Comparison of ENCODE assay signal across 23 mouse cellular contexts in genomic region chrX:77550388-77550787, GRCm38 (mm10). TPM values are rescaled to one million over a fixed set of nuclear protein-coding genes. Genes with fewer than 3 reads are reported as not detected.
DNase-seq lines count a peak whose midpoint lies in the region; ATAC-seq and TF ChIP-seq lines count a peak whose summit lies in the region.
"Had no signal": no experiment of that assay in that cellular context is flagged by ENCODE, and none has a peak within 500 bp of the region (broad histone marks: within the 10 kb centered on the region; RNA-seq: fewer than 3 reads in every experiment).

No protein-coding gene starts in this region.

- TF ChIP-seq EP300 in heart, adult 2 months (IDR thresholded peaks at IDR 0.05; ENCODE audit: insufficient read depth, low read depth, low read length), result no peak

- peaks cover 9% of the 10 kb centered on the region for H3K4me1 ChIP-seq in heart, adult 2 months (ENCODE audit: control insufficient read depth, insufficient read depth, low read length)
- no peaks in the 10 kb centered on the region for H3K4me1 ChIP-seq in heart, embryonic 10.5 days
- H3K4me1 ChIP-seq in heart, embryonic 11.5 days (ENCODE audit: control insufficient read depth, insufficient read depth, low read length), result peaks cover 6% of the 10 kb centered on the region
- H3K4me1 ChIP-seq: embryonic facial prominence, embryonic 15.5 days; forebrain, embryonic 10.5 days; forebrain, embryonic 12.5 days had no signal

- H3K79me2 ChIP-seq in heart, adult 2 months (replicated peaks; ENCODE audit: control insufficient read depth, insufficient read depth, low read length), result no peaks in the 10 kb centered on the region; the same call in 1 of the 2 replicates

- ATAC-seq in heart, embryonic 11.5 days (replicated peaks; ENCODE audit: insufficient number of reproducible peaks, low FRiP score, low TSS enrichment), result no peak
- ATAC-seq: forebrain, embryonic 14.5 days; forebrain, embryonic 16.5 days had no signal

- peak; percentile 45 for DNase-seq in adrenal gland, adult 2 months
- DNase-seq in adrenal gland, postnatal 4 days (ENCODE audit: low spot score in 2 of 2), result no peak
- peak; percentile 91 for DNase-seq in heart, adult 11 months
- no peak for DNase-seq in heart, postnatal 25 days (ENCODE audit: low spot score)
- peak in 1 of 2 experiments; percentile 25 for DNase-seq in heart, adult 2 months
- no peak for DNase-seq in heart, embryonic 10.5 days (ENCODE audit: low spot score)
- DNase-seq in heart, postnatal 10 days, result peak; percentile 20 to 39
- DNase-seq: adrenal gland, adult 8-10 months; adrenal gland, postnatal 25 days; cerebellum, adult 11 months; cerebellum, adult 8-10 months; cerebellum, adult 9-11 months; cerebellum, postnatal 14 days; cerebellum, postnatal 36 days; embryo, embryonic 11 days had no signal

- no peak for TF ChIP-seq CTCF in heart, adult 2 months (IDR thresholded peaks at IDR 0.05)

- no peak overlapping the region for H3K4me2 ChIP-seq in heart, embryonic 11.5 days
- H3K4me2 ChIP-seq: embryonic facial prominence, embryonic 13.5 days; embryonic facial prominence, embryonic 15.5 days; forebrain, embryonic 12.5 days had no signal

- peak overlapping the region; percentile 28 for H3K27ac ChIP-seq in heart, adult 2 months
- H3K27ac ChIP-seq in heart, embryonic 10.5 days, result no peak overlapping the region
- H3K27ac ChIP-seq in heart, embryonic 11.5 days (ENCODE audit: low read depth, low read length), result no peak overlapping the region
- H3K27ac ChIP-seq: embryonic facial prominence, embryonic 13.5 days; embryonic facial prominence, embryonic 15.5 days; forebrain, embryonic 10.5 days; forebrain, embryonic 12.5 days had no signal

- H3K9me3 ChIP-seq in heart, embryonic 10.5 days, result no peaks in the 10 kb centered on the region
- H3K9me3 ChIP-seq in heart, embryonic 11.5 days (replicated peaks; ENCODE audit: control insufficient read depth, low read length), result no peaks in the 10 kb centered on the region
- H3K9me3 ChIP-seq: embryonic facial prominence, embryonic 13.5 days; embryonic facial prominence, embryonic 15.5 days; forebrain, embryonic 10.5 days; forebrain, embryonic 12.5 days had no signal

- no peaks in the 10 kb centered on the region for H3K27me3 ChIP-seq in heart, adult 2 months (ENCODE audit: control insufficient read depth, insufficient read depth, low read length)
- H3K27me3 ChIP-seq in heart, embryonic 10.5 days (ENCODE audit: insufficient read depth, poor library complexity, severe bottlenecking), result no peaks in the 10 kb centered on the region
- no peaks in the 10 kb centered on the region for H3K27me3 ChIP-seq in heart, embryonic 11.5 days (ENCODE audit: control insufficient read depth, insufficient read depth, low read length)
- H3K27me3 ChIP-seq: embryonic facial prominence, embryonic 13.5 days; embryonic facial prominence, embryonic 15.5 days; forebrain, embryonic 12.5 days had no signal

- TF ChIP-seq POLR2A in heart, adult 2 months (IDR thresholded peaks at IDR 0.05; ENCODE audit: insufficient read depth, low read depth, low read length), result no peak

- H3K36me3 ChIP-seq in heart, adult 2 months (ENCODE audit: control insufficient read depth, insufficient read depth, low read length), result peaks cover 9% of the 10 kb centered on the region
- no peaks in the 10 kb centered on the region; the same call in 1 of the 2 replicates for H3K36me3 ChIP-seq in heart, embryonic 10.5 days
- H3K36me3 ChIP-seq in heart, embryonic 11.5 days (ENCODE audit: control insufficient read depth, insufficient read depth, low read length), result no peaks in the 10 kb centered on the region
- H3K36me3 ChIP-seq: embryonic facial prominence, embryonic 13.5 days; embryonic facial prominence, embryonic 15.5 days; forebrain, embryonic 12.5 days had no signal

- H3K9ac ChIP-seq in heart, adult 2 months (ENCODE audit: low read depth, low read length), result no peak overlapping the region
- H3K9ac ChIP-seq in heart, embryonic 11.5 days (ENCODE audit: low read depth, low read length), result no peak overlapping the region
- H3K9ac ChIP-seq: embryonic facial prominence, embryonic 13.5 days; embryonic facial prominence, embryonic 15.5 days; forebrain, embryonic 12.5 days had no signal

- intact Hi-C loops in heart, postnatal 25 days (cut with DNase I), result no loop called here
- intact Hi-C loops in heart, adult 2 months (cut with DNase I), result no loop called here
- intact Hi-C loops in heart, postnatal 10 days (cut with DNase I), result no loop called here

- H3K4me3 ChIP-seq in heart, adult 2 months, result no peak overlapping the region
- H3K4me3 ChIP-seq in heart, embryonic 10.5 days, result no peak overlapping the region
- H3K4me3 ChIP-seq in heart, embryonic 11.5 days (ENCODE audit: low read depth, low read length), result no peak overlapping the region
- H3K4me3 ChIP-seq: embryonic facial prominence, embryonic 13.5 days; embryonic facial prominence, embryonic 15.5 days; erythroblast, embryonic 14.5 days; forebrain, embryonic 10.5 days; forebrain, embryonic 12.5 days had no signal

RNA-seq across cellular contexts. Expression of gene Tbl1x, which starts 39.6 kb away (rescaled TPM):
- 10 to 100 TPM; 73.4 to 75.1 TPM for total RNA-seq in adrenal gland, adult 2 months (2021)
- polyA plus RNA-seq in adrenal gland, adult 2 months (2012; rRNA removed), result 10.6 and 12.9 TPM in 2 replicates
- total RNA-seq in adrenal gland, postnatal 4 days (2021), result 10 to 100 TPM; 82.3 to 88.5 TPM
- total RNA-seq in heart, postnatal 25 days (2021), result 10 to 100 TPM; 30.7 to 34.4 TPM
- total RNA-seq in heart, adult 2 months (2021), result 10 to 100 TPM; 30.7 to 32.5 TPM
- polyA plus RNA-seq in heart, adult 2 months (2012; rRNA removed), result 14.7 and 25.8 TPM in 2 replicates
- 59.9 and 66.6 TPM in 2 replicates for polyA plus RNA-seq in heart, embryonic 10.5 days (2016; fragmentation: Nextera tagmentation; extraction: Ambion mirVana)
- 10 to 100 TPM; 54.4 to 60.4 TPM for total RNA-seq in heart, postnatal 10 days (2021)
- polyA plus RNA-seq in heart, embryonic 11.5 days (2014; fragmentation: Nextera tagmentation; extraction: Ambion mirVana), result 63.6 and 72.6 TPM in 2 replicates

Comparison
In these comparisons a context has a peak if more than half of its experiments do, and no peak if none do; other contexts are left out.
1. DNase-seq: peak in adrenal gland, adult 2 months (single experiment), heart, adult 11 months (single experiment) and heart, postnatal 10 days (2 of 2); none in adrenal gland, postnatal 4 days (0 of 2), heart, postnatal 25 days (single experiment) and heart, embryonic 10.5 days (single experiment).